Mouse (Mus musculus): ENCODE data around the gene Akr7a5. TPM values are rescaled to one million over a fixed set of nuclear protein-coding genes. Genes with fewer than 3 reads are reported as not detected.

The Akr7a5 gene
- polyA plus RNA-seq, 1 experiment from 2014 or later = 64.4 TPM

- no peaks in the 10 kb centered on the region for H3K27me3 ChIP-seq (replicated peaks)
- WGBS = 87% methylated on average over 12 of the region's 12 CpGs
- no peak overlapping the region for H3K27ac ChIP-seq (replicated peaks)
- H3K4me1 ChIP-seq = peaks cover 18% of the 10 kb centered on the region
- H3K4me3 ChIP-seq (replicated peaks) = no peak overlapping the region
- ATAC-seq (ENCODE audit: low FRiP score) = no peak
- H3K9ac ChIP-seq (replicated peaks) = no peak overlapping the region
- no peaks in the 10 kb centered on the region for H3K9me3 ChIP-seq (replicated peaks)
- H3K4me2 ChIP-seq = no peak overlapping the region
- H3K36me3 ChIP-seq = peaks cover 31% of the 10 kb centered on the region
Measured at GRCm38 (mm10) chr4:139280530-139280929, 30.0 kb upstream of the Akr7a5 start.

DNA sequence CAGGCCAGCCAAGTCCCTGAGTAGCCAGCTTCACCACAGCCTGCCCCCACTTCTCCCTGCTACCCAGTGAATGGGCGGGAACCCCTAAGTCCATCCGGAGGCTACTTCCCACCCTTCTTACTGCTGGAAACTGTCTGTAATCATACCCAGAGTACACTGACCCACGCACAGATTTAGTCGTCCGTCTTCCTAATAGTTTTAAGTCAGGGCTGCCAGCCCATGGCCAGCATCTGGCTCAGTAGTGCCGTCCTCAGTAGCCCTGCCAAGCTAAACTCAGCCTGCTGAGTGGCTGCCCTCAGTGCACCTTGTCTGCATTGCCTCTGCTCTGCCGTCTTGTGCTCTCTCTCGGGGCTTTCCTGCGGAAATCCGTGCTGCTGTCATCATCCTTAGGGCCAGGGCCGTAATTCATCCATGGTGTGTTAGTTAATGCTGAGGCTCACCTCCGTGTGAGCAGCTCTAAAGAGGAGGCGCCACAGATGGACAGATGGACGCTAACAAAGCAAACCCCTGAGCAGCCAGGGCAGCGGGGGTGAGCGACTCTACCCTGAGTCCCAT is 28.7 kb upstream of the Akr7a5 start:
- Histone ChIP-seq H3K4me1 (peaks cover 18% of the 10 kb centered on the region), H3K9me3 (replicated peaks) (no peaks in the 10 kb centered on the region), H3K4me2 (no peak overlapping the region), H3K27ac (replicated peaks) (no peak overlapping the region), H3K4me3 (replicated peaks) (no peak overlapping the region), H3K36me3 (peaks cover 35% of the 10 kb centered on the region), H3K9ac (replicated peaks) (no peak overlapping the region), H3K27me3 (replicated peaks) (no peaks in the 10 kb centered on the region)
- WGBS = 56% methylated on average over 16 of the region's 16 CpGs
- ATAC-seq (ENCODE audit: low FRiP score) = no peak

- H3K4me3 ChIP-seq (replicated peaks) = no peak overlapping the region
- no peak overlapping the region for H3K4me2 ChIP-seq
- WGBS = 15% methylated on average over 6 of the region's 6 CpGs
- no peaks in the 10 kb centered on the region for H3K27me3 ChIP-seq (replicated peaks)
- H3K9me3 ChIP-seq (replicated peaks) = no peaks in the 10 kb centered on the region
- H3K36me3 ChIP-seq = peaks cover 44% of the 10 kb centered on the region
- ATAC-seq (ENCODE audit: low FRiP score) = no peak
- H3K9ac ChIP-seq (replicated peaks) = no peak overlapping the region
- H3K27ac ChIP-seq (replicated peaks) = peak overlapping the region; percentile 4; the same call in 1 of the 2 replicates
- H3K4me1 ChIP-seq = peaks cover 18% of the 10 kb centered on the region
Measured at GRCm38 (mm10) chr4:139282955-139283417, 27.6 kb upstream of the Akr7a5 start.

- H3K27ac ChIP-seq (replicated peaks) = no peak overlapping the region
- H3K4me1 ChIP-seq = peaks cover 18% of the 10 kb centered on the region
- no peak for ATAC-seq (ENCODE audit: low FRiP score)
- no peaks in the 10 kb centered on the region for H3K27me3 ChIP-seq (replicated peaks)
- no peak overlapping the region for H3K4me3 ChIP-seq (replicated peaks)
- no peaks in the 10 kb centered on the region for H3K9me3 ChIP-seq (replicated peaks)
- 85% methylated on average over 15 of the region's 15 CpGs for WGBS
- H3K36me3 ChIP-seq = peaks cover 50% of the 10 kb centered on the region
- no peak overlapping the region for H3K4me2 ChIP-seq
- H3K9ac ChIP-seq (replicated peaks) = no peak overlapping the region
Measured at GRCm38 (mm10) chr4:139284877-139285276, 25.7 kb upstream of the Akr7a5 start.

- Histone ChIP-seq H3K4me1 (peaks cover 18% of the 10 kb centered on the region), H3K36me3 (peaks cover 50% of the 10 kb centered on the region), H3K27me3 (replicated peaks) (no peaks in the 10 kb centered on the region), H3K27ac (replicated peaks) (no peak overlapping the region), H3K9me3 (replicated peaks) (no peaks in the 10 kb centered on the region), H3K9ac (replicated peaks) (no peak overlapping the region), H3K4me2 (no peak overlapping the region), H3K4me3 (replicated peaks) (no peak overlapping the region)
- no peak for ATAC-seq (ENCODE audit: low FRiP score)
- WGBS = 87% methylated on average over 5 of the region's 5 CpGs
Measured at GRCm38 (mm10) chr4:139286234-139286633, 24.3 kb upstream of the Akr7a5 start.

GRCm38 (mm10) chr4:139287122-139287863 is 23.3 kb upstream of the Akr7a5 start:
- no peaks in the 10 kb centered on the region for H3K9me3 ChIP-seq (replicated peaks)

GRCm38 (mm10) chr4:139289017-139289416 is 21.5 kb upstream of the Akr7a5 start:
- H3K4me1 ChIP-seq = no peaks in the 10 kb centered on the region
- H3K4me3 ChIP-seq (replicated peaks) = no peak overlapping the region
- no peak for ATAC-seq (ENCODE audit: low FRiP score)
- H3K27ac ChIP-seq (replicated peaks) = no peak overlapping the region
- WGBS = 67% methylated on average over 10 of the region's 10 CpGs
- peaks cover 36% of the 10 kb centered on the region for H3K36me3 ChIP-seq
- H3K9ac ChIP-seq (replicated peaks) = no peak overlapping the region
- H3K4me2 ChIP-seq = no peak overlapping the region
- no peaks in the 10 kb centered on the region for H3K9me3 ChIP-seq (replicated peaks)
- H3K27me3 ChIP-seq (replicated peaks) = no peaks in the 10 kb centered on the region

More at GRCm38 (mm10) chr4:139287122-139287863, 23.3 kb upstream of the Akr7a5 start:
- Histone ChIP-seq H3K4me3 (replicated peaks) (no peak overlapping the region), H3K27me3 (replicated peaks) (no peaks in the 10 kb centered on the region), H3K36me3 (peaks cover 41% of the 10 kb centered on the region), H3K27ac (replicated peaks) (no peak overlapping the region), H3K4me2 (no peak overlapping the region), H3K4me1 (peaks cover 13% of the 10 kb centered on the region), H3K9ac (replicated peaks) (no peak overlapping the region)
- WGBS = 85% methylated on average over 18 of the region's 18 CpGs
- ATAC-seq (ENCODE audit: low FRiP score) = no peak

- Histone ChIP-seq H3K9ac (replicated peaks) (no peak overlapping the region), H3K9me3 (replicated peaks) (no peaks in the 10 kb centered on the region), H3K4me1 (no peaks in the 10 kb centered on the region), H3K4me3 (replicated peaks) (no peak overlapping the region), H3K27ac (replicated peaks) (no peak overlapping the region), H3K27me3 (replicated peaks) (no peaks in the 10 kb centered on the region), H3K36me3 (peaks cover 32% of the 10 kb centered on the region), H3K4me2 (no peak overlapping the region)
- whole genome bisulfite sequencing = 90% methylated on average over 16 of the region's 16 CpGs
- ATAC-seq (ENCODE audit: low FRiP score) = no peak
Measured at GRCm38 (mm10) chr4:139291099-139291498, 19.4 kb upstream of the Akr7a5 start.

- 97% methylated on average over 5 of the region's 5 CpGs for WGBS
- H3K27me3 ChIP-seq (replicated peaks) = no peaks in the 10 kb centered on the region
- H3K4me1 ChIP-seq = no peaks in the 10 kb centered on the region
- no peak overlapping the region for H3K4me3 ChIP-seq (replicated peaks)
- no peak overlapping the region for H3K27ac ChIP-seq (replicated peaks)
- no peak for ATAC-seq (ENCODE audit: low FRiP score)
- H3K9me3 ChIP-seq (replicated peaks) = no peaks in the 10 kb centered on the region
- H3K36me3 ChIP-seq = peaks cover 31% of the 10 kb centered on the region
- no peak overlapping the region for H3K9ac ChIP-seq (replicated peaks)
- H3K4me2 ChIP-seq = no peak overlapping the region
Measured at GRCm38 (mm10) chr4:139292038-139292437, 18.5 kb upstream of the Akr7a5 start.

- H3K36me3 ChIP-seq = peaks cover 31% of the 10 kb centered on the region
- H3K9me3 ChIP-seq (replicated peaks) = no peaks in the 10 kb centered on the region
- ATAC-seq (ENCODE audit: low FRiP score) = no peak
- no peak overlapping the region for H3K4me3 ChIP-seq (replicated peaks)
- H3K4me2 ChIP-seq = no peak overlapping the region
- H3K9ac ChIP-seq (replicated peaks) = no peak overlapping the region
- no peak overlapping the region for H3K27ac ChIP-seq (replicated peaks)
- no peaks in the 10 kb centered on the region for H3K4me1 ChIP-seq
- WGBS = 88% methylated on average over 4 of the region's 4 CpGs
- no peaks in the 10 kb centered on the region for H3K27me3 ChIP-seq (replicated peaks)
Measured at GRCm38 (mm10) chr4:139297566-139297965, 13.0 kb upstream of the Akr7a5 start.

DNA sequence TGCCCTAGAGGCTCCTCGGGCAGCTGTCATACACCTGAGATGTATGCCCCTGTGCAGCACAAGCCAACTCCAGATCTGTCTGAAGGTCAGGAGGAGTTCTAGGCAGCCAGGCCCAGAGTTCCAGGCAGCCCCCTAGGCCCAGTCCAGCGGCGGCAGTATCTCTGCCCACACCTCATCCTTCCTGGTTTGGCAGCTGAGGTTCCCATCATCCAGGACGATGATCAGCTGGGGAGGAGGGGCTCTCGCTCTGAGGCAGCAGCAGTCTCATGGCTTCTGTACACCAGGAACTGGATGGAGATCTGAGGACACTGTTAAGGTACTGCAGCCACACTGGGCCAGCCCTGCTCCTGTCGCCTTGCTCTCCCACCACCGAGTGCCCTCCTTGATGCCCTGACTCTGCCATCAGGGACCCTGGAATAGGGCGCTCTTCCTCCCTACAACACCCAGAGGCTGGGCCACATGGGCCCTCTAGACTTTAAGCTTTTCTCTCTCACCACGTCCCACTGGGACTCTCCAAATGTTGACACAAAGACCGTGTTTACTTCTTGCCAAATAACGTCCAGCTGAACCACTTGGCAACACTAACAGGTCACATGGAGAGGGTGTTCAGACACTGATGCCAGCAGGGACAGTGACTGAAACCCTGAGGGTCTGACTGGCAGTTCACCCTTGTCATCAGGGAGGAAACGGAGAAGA is 11.7 kb upstream of the Akr7a5 start:
- Histone ChIP-seq H3K4me3 (replicated peaks) (no peak overlapping the region), H3K9ac (replicated peaks) (no peak overlapping the region), H3K36me3 (peaks cover 31% of the 10 kb centered on the region), H3K27ac (replicated peaks) (no peak overlapping the region), H3K27me3 (replicated peaks) (no peaks in the 10 kb centered on the region), H3K4me1 (no peaks in the 10 kb centered on the region), H3K4me2 (no peak overlapping the region), H3K9me3 (replicated peaks) (no peaks in the 10 kb centered on the region)
- ATAC-seq (ENCODE audit: low FRiP score) = no peak
- 85% methylated on average over 12 of the region's 12 CpGs for WGBS

- Histone ChIP-seq H3K4me2 (no peak overlapping the region), H3K27me3 (replicated peaks) (no peaks in the 10 kb centered on the region), H3K36me3 (peaks cover 47% of the 10 kb centered on the region), H3K9ac (replicated peaks) (no peak overlapping the region), H3K27ac (replicated peaks) (no peak overlapping the region), H3K4me1 (no peaks in the 10 kb centered on the region), H3K9me3 (replicated peaks) (no peaks in the 10 kb centered on the region), H3K4me3 (replicated peaks) (no peak overlapping the region)
- WGBS = 94% methylated on average over 8 of the region's 8 CpGs
- ATAC-seq (ENCODE audit: low FRiP score) = no peak
Measured at GRCm38 (mm10) chr4:139301780-139302179, 8.8 kb upstream of the Akr7a5 start.
